24 mouse cellular contexts compared by ENCODE assay signal in the genomic region with DNA sequence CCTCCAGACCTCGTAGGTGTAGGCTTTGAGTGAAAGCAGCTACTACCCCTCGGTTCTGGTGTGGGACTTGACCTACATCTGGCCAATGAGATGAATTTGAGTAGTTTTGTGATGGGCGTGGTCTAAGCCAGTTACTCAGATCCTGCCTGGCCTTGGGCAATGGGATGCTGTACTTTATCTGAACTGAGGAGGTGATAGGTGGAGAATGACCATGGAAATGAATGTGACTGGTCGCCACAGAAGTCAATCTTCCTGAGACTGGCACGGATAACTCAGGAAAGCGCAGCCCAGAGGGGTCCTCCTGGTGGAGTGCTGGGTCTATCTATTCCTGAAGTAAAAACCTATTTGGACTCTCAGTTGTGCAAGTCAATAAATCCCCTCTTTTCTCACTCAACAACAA. TPM values are rescaled to one million over a fixed set of nuclear protein-coding genes. Genes with fewer than 3 reads are reported as not detected.
DNase-seq lines count a peak whose midpoint lies in the region; ATAC-seq and TF ChIP-seq lines count a peak whose summit lies in the region.
"Had no signal": no experiment of that assay in that cellular context is flagged by ENCODE, and none has a peak within 500 bp of the region (broad histone marks: within the 10 kb centered on the region; RNA-seq: fewer than 3 reads in every experiment).

No protein-coding gene starts in this region.

- no peak overlapping the region for H3K9ac ChIP-seq in forebrain, postnatal 0 days
- H3K9ac ChIP-seq in forebrain, embryonic 11.5 days (ENCODE audit: low read length): no peak overlapping the region
- no peak overlapping the region for H3K9ac ChIP-seq in ES-E14 (ENCODE audit: insufficient read depth, low read depth, low read length, poor library complexity, severe bottlenecking)
- H3K9ac ChIP-seq: embryonic facial prominence, embryonic 12.5 days; heart, embryonic 13.5 days; hindbrain, embryonic 14.5 days; limb, embryonic 13.5 days; lung, embryonic 15.5 days; neural tube, embryonic 12.5 days had no signal

- H3K9me3 ChIP-seq in forebrain, postnatal 0 days (ENCODE audit: low read length): no peaks in the 10 kb centered on the region
- H3K9me3 ChIP-seq in forebrain, embryonic 11.5 days (ENCODE audit: control insufficient read depth, low read length): no peaks in the 10 kb centered on the region
- H3K9me3 ChIP-seq in ES-E14 (ENCODE audit: control insufficient read depth, insufficient read depth, low read depth, low read length): no peaks in the 10 kb centered on the region
- H3K9me3 ChIP-seq: heart, embryonic 13.5 days; limb, embryonic 13.5 days; lung, embryonic 15.5 days; neural tube, embryonic 12.5 days had no signal

- peak; percentile 39 to 42 for DNase-seq in cerebellum, postnatal 10 days
- no peak for DNase-seq in cerebellum, adult 11-12 months
- DNase-seq in forebrain, postnatal 0 days: no peak
- DNase-seq in forebrain, embryonic 11.5 days (ENCODE audit: low spot score): no peak
- DNase-seq in ES-E14 (ENCODE audit: low read depth, low spot score): peak; percentile 48
- no peak for DNase-seq in embryo, embryonic 10 days (ENCODE audit: low spot score)
- DNase-seq in embryo, embryonic 9.5 days (ENCODE audit: extremely low spot score): no peak
- DNase-seq: adrenal gland, postnatal 25 days; cerebellum, adult 18-20 months; gastrocnemius, postnatal 10 days; heart, postnatal 10 days; kidney, adult 11 months; kidney, postnatal 14 days; thymus, adult 2 months; thymus, postnatal 36 days had no signal

- 0 out of 2 replicates have a peak, but pooled peaks cover 3% of the 10 kb centered on the region for H3K4me1 ChIP-seq in forebrain, postnatal 0 days (ENCODE audit: insufficient read depth)
- H3K4me1 ChIP-seq in forebrain, embryonic 11.5 days (replicated peaks; ENCODE audit: control insufficient read depth, insufficient read depth, low read length): no peaks in the 10 kb centered on the region
- peaks cover 5 to 6% of the 10 kb centered on the region in 2 experiments for H3K4me1 ChIP-seq in ES-E14 (ENCODE audit: control insufficient read depth in 2 of 2, insufficient read depth in 2 of 2, low read length in 2 of 2, poor library complexity in 1 of 2)
- H3K4me1 ChIP-seq: embryonic facial prominence, embryonic 12.5 days; heart, embryonic 13.5 days; limb, embryonic 13.5 days; lung, embryonic 15.5 days; neural tube, embryonic 12.5 days had no signal

- no peaks in the 10 kb centered on the region for H3K36me3 ChIP-seq in forebrain, postnatal 0 days (ENCODE audit: insufficient read depth)
- H3K36me3 ChIP-seq in forebrain, embryonic 11.5 days (ENCODE audit: control insufficient read depth, insufficient read depth, low read length): no peaks in the 10 kb centered on the region
- no peaks in the 10 kb centered on the region for H3K36me3 ChIP-seq in ES-E14 (ENCODE audit: control insufficient read depth, insufficient read depth, low read length, poor library complexity, severe bottlenecking)
- H3K36me3 ChIP-seq: embryonic facial prominence, embryonic 12.5 days; heart, embryonic 13.5 days; limb, embryonic 13.5 days; lung, embryonic 15.5 days; midbrain, embryonic 10.5 days; neural tube, embryonic 12.5 days had no signal

- H3K27ac ChIP-seq in forebrain, postnatal 0 days (ENCODE audit: low read depth, low read length): no peak overlapping the region
- H3K27ac ChIP-seq in forebrain, embryonic 11.5 days (ENCODE audit: low read depth, low read length): no peak overlapping the region
- no peak overlapping the region for H3K27ac ChIP-seq in ES-E14 (ENCODE audit: insufficient read depth, low read depth, low read length, poor library complexity, severe bottlenecking)
- H3K27ac ChIP-seq: embryonic facial prominence, embryonic 12.5 days; heart, embryonic 13.5 days; hindbrain, embryonic 14.5 days; limb, embryonic 13.5 days; lung, embryonic 15.5 days; midbrain, embryonic 10.5 days; neural tube, embryonic 12.5 days had no signal

- in situ Hi-C loops in ES-E14 (cut with MboI; ENCODE audit: low sequenced_read_pairs in 2 of 2, unreplicated experiment in 2 of 2): no loop called here

- H3K27me3 ChIP-seq in forebrain, postnatal 0 days (ENCODE audit: insufficient read depth, low read length): no peaks in the 10 kb centered on the region
- H3K27me3 ChIP-seq in forebrain, embryonic 11.5 days (ENCODE audit: control insufficient read depth, insufficient read depth, low read length): no peaks in the 10 kb centered on the region
- H3K27me3 ChIP-seq: embryonic facial prominence, embryonic 12.5 days; heart, embryonic 13.5 days; limb, embryonic 13.5 days; lung, embryonic 15.5 days; neural tube, embryonic 12.5 days had no signal

- no peak overlapping the region for H3K4me3 ChIP-seq in forebrain, postnatal 0 days (ENCODE audit: low read depth, low read length)
- no peak overlapping the region for H3K4me3 ChIP-seq in forebrain, embryonic 11.5 days (ENCODE audit: low read depth, low read length)
- H3K4me3 ChIP-seq in ES-E14 (ENCODE audit: insufficient read depth in 1 of 2, low read depth in 1 of 2, low read length in 2 of 2, poor library complexity in 1 of 2, severe bottlenecking in 1 of 2): 0 out of 4 replicates have a peak overlapping the region, but pooled peaks of 1 of the 2 experiments have one; percentile 19
- H3K4me3 ChIP-seq: embryonic facial prominence, embryonic 12.5 days; heart, embryonic 13.5 days; limb, embryonic 13.5 days; lung, embryonic 15.5 days; midbrain, embryonic 10.5 days; myocyte; neural tube, embryonic 12.5 days had no signal

- no peak overlapping the region for H3K4me2 ChIP-seq in forebrain, postnatal 0 days (ENCODE audit: low read depth)
- H3K4me2 ChIP-seq in forebrain, embryonic 11.5 days (ENCODE audit: low read depth, low read length, severe bottlenecking): no peak overlapping the region
- H3K4me2 ChIP-seq: embryonic facial prominence, embryonic 12.5 days; heart, embryonic 13.5 days; hindbrain, embryonic 14.5 days; limb, embryonic 13.5 days; liver, embryonic 11.5 days; lung, embryonic 15.5 days; neural tube, embryonic 12.5 days had no signal

- ATAC-seq in forebrain, postnatal 0 days: peak; percentile 13; the same call in 1 of the 2 replicates
- ATAC-seq in forebrain, embryonic 11.5 days (replicated peaks; ENCODE audit: low FRiP score): no peak

- WGBS in forebrain, postnatal 0 days: 73% methylated on average over 6 of the region's 6 CpGs
- WGBS in forebrain, embryonic 11.5 days: 83% methylated on average over 6 of the region's 6 CpGs

- TF ChIP-seq CTCF in forebrain, postnatal 0 days (IDR thresholded peaks at IDR 0.05; ENCODE audit: low read depth): no peak

TF ChIP-seq in ES-E14, 5 proteins besides CTCF, POLR2A, EP300 and RAD21:
- TF ChIP-seq HCFC1 (IDR thresholded peaks at IDR 0.05; ENCODE audit: borderline replicate concordance, insufficient read depth, low read length): no peak
- TF ChIP-seq CHD2 (IDR thresholded peaks at IDR 0.05; ENCODE audit: low read depth, low read length): 0 out of 2 replicates have a peak, but pooled peaks have one; percentile 50

RNA-seq across cellular contexts. Expression of gene Pepd, which starts 23.7 kb away (rescaled TPM):
- total RNA-seq in forebrain, postnatal 0 days (2014; rRNA removed): 41.2 and 52.3 TPM in 2 replicates
- 56.7 and 60.4 TPM in 2 replicates for polyA plus RNA-seq in forebrain, postnatal 0 days (2015; fragmentation: Nextera tagmentation; extraction: Ambion mirVana)
- polyA plus RNA-seq in forebrain, embryonic 11.5 days (2014; fragmentation: Nextera tagmentation; extraction: Ambion mirVana): 58.4 and 65.5 TPM in 2 replicates
- 49.6 and 53.9 TPM in 2 replicates for total RNA-seq in ES-E14 (2012; rRNA removed)

Comparison
In these comparisons a context has a peak if more than half of its experiments do, and no peak if none do; other contexts are left out.
1. DNase-seq: peak in cerebellum, postnatal 10 days (2 of 2) and ES-E14 (single experiment); none in cerebellum, adult 11-12 months (single experiment), forebrain, postnatal 0 days (single experiment), forebrain, embryonic 11.5 days (single experiment), embryo, embryonic 10 days (single experiment) and embryo, embryonic 9.5 days (single experiment).